Mouse (Mus musculus) naive thymus-derived CD4-positive, alpha-beta T cell, adult 2 months (primary cell): ENCODE data around the gene Esyt3.

Source experiments
- DNase-seq: peaks from one replicate; pipeline ENCODE4 v3.0.0-alpha.2; 2011; ENCODE audit warnings: low read depth

Esyt3 gene

DNA sequence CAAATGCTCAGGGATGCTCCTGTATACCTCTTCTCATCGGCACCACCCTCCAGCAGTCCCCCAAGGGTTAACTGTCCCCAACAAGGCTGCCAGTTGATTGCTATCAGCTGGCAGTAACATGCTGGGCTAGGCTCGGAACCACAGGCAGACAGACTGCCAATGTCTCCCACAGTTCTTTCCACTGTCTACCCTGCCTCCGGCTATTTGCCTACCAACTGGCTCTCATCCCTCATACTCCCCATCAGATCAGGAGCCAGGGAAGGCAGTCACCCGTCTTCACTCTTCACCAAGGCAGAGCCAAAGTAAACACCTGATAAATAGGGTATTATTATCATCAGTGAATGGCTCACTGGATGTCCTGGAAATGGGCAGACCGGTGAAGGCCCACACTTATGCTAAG lies 3.6 kb downstream of the Esyt3 start:
- no peak for DNase-seq

DNA sequence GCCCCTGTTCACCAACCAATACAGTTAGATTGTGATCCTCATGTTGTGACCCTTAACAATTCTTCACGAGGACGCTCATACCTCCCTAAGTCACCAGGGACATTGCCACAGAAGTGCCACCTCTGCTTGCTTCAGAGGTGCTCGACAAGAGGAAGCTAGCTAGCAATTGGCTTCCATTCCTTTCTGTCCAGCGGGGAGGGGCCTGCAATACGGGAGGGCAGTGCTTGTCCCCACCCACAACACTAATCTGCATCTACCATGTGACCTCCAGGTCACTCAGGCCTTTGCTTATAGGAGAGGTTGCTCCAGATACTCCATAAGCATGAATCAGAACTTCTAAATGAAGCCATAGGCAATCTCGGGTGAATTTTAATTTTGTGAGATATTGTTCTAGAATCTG lies 5.0 kb downstream of the Esyt3 start:
- no peak for DNase-seq

DNA sequence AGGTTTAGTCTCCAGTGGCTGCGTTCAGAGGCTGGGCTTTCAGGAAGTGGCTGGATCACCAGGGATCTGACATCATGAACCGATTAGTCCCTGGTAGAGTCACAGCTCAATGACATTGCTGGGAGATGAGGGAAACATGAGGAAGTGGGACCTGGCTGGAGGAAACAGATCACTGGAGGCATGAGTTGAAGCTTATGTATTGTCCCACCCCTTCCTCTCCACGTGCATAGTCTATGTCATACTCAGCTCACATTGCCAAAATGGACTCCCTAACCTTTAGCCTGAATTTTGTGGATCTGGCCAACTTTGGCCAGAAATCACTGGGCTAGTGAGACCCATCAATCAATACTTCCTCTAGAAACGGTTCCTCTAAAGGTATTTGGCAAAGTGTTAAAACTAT lies 5.4 kb downstream of the Esyt3 start:
- no peak for DNase-seq

DNA sequence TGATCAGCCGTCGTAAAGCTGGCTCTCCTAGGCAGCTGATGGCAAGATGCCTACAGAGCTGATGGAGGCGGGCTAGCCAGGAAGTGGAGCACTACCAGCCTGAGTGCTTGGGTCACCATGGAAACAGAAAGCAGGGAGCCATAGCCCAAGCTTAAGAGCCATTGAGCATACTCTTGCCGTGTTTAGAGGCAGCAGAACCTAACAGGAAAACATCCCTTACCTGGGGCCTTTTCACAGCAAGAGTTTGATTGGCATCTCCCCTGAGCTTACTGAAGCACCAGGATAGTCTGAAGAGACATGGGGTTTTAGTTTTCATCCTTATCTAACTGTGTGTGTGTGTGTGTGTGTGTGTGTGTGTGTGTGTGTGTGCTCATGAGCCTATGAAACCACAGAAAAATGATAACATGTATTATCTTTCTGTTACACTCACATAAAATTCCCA lies 13.0 kb downstream of the Esyt3 start:
- DNase-seq: no peak

DNA sequence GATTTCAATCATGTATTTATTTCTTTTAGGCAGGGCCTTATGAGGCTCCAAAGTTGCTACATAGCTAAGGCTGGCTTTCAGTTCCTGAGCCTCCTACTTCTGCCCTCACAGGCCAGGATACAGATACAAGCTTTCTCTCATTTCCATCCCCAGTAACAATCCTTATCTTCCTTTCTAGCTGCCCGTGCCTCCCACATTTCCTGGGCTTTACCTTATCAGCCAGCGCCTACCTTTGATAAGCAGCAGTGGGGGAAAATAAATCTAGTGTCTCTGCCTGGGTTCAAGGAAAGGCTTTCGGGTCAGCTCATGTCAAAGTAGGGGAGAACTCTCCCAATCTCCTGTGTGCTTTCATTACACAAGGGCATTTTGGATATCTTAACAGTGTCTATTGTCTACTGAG lies 16.8 kb downstream of the Esyt3 start:
- no peak for DNase-seq

DNA sequence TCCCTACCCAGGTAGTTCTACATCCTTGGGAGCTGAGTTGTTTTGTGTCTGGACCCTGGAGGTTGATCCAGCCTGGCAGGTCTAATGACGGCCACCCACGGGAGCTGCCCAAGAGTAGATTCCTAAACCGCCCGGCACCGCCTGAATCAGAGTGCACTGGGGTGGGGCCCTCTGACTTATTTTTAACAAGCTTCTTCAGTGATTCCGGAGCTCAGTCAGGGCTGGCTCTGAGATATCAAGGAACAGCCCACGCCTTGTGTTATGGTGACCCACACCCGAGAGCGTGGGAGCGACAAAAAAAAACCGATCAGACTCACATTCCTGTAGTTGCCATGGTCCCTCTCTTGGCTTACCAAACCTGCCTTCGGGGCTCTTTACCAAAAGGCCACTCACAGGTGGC lies 18.2 kb downstream of the Esyt3 start:
- no peak for DNase-seq

DNA sequence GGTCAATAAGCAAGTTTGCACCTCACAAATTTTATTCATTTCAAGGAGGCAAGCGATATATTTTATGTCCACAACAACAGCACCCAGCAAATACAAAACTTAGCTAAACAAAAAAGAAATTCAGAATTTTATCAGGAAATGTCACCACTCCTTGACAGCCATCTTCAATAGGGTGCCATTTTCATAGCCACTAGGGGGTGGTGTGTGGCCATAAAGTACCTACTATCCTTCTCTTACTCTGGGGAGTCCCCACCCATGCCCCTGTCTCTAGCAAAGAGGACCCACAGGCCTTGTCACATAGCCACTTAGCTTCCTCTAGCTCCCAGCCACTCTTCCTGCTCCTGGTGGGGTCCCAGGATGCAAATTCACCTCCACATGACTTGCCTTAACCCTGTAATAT lies 19.2 kb downstream of the Esyt3 start:
- DNase-seq: no peak

DNA sequence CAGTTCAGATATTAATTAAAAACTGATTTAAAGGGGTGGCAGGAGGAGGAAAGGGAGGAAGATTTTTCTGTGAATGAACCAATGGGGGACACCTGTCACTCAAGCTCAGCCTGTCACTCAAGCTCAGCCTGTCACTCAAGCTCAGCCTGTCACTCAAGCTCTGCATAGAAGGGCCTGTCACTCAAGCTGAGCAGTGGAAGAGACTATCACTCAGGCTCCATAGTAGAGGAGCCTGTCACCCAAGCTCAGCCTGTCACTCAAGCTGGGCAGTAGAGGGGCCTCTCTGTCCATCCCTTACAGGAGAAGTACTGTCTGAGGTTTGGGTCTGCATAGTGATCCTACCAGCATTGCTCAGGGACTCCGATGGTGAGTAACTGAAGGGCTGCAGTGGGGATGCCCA lies 20.1 kb downstream of the Esyt3 start:
- no peak for DNase-seq

DNA sequence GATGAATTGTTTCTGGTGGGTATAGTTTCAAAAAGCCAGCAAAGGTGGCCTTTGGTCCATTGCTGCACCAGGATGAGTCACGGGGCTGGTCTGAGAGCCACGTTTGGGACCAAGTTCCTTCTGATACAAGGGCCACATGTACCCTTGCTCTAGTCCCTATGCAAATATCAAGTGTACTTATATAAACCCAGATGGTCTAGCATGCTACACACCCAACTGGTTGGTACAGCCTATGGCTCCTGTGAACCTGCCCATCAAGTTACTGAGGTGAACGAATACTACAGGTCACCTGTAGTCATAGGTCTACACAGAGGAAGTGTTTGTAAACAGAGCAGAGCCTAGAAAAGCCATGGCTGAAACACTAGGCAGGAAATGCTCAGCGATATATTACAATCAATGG lies 21.8 kb downstream of the Esyt3 start:
- DNase-seq: no peak

DNA sequence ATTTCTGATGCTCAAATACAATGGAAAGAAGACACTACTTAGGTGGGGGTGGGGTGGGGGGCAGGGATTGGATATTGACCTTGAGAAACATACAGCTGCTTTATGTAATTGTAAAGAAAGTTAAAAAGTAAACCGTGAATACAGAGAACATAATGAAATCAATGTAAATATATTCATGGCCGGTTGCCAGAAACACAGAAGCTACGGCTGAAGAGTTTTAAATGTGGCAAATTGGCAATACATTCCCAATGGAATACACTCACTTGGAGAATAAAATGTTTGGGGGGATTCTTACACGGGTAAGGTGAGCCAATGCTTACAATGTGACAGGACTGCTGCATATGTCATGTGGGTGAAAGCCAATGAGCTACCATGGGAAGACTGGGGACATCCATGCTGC lies 31.5 kb downstream of the Esyt3 start:
- DNase-seq: no peak

DNA sequence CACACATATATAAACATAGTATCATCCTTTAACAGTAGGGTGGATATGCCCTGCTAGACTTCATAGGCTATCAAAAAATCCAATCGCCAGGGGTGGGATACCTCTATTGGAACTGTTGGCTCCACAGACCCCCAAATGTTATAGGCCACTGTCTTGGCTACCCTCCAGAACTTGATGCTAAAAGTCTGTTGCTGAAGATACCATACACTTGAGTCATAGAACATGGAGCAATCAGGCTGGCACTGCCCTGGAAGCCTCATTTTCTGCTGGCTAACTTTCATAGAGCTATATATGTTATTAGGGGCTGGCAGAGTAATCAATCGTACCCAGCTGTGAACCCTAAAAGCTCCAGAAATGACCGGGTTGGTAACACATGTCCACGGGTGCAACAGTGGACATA lies 32.4 kb downstream of the Esyt3 start:
- DNase-seq: no peak

DNA sequence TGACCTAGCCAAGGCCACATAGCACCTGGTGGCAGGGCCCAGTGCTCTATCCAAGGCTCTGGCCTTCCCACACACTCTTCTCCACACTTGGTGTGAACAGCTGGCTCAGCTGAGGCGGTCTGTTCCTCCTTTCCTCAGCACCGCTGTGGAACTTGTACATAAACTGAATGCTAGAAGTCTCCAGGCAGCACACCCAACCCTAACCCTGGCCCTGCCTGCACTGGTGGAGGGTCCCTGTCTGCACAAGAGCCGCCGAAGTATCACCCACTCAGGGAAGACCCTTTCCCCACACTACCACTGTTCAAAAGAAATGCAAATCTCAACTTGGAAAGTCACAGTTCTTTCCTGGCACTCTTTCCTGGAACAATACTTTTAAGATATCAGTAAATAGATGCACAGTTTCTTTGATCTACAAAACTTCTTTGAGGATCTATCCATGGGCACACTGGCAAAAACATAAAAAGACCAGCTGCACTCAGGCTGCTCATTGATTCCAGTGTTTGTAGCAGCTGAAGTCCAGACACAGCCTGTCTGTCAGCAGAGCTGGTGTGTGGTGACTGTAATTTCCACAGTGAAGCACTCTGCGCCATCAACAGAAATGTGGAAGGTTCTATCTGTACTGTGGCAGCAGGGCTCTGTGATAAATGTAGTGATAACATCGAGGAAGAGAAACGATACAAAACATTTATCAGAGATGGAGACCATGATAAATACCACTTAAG lies 33.0 kb downstream of the Esyt3 start:
- DNase-seq: no peak

DNA sequence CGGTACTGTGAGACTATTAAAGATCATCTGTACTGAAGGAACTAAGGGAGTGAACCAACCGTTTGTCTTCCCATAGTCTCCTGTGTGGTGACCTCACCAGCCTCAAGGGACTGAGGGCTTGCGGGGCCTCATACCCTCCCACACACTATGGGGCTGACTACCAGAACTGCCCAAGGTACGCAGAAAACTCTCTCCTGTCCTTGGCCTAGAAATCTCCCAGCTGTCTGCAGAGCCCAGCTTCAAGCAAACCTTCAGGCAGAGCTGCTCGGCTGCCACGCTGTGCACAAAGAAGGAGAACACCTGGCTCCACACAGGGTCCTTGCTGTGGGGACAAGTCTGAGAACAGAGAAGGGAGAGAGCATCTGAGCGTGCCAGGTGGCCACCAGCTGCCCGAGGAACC lies 38.4 kb downstream of the Esyt3 start:
- no peak for DNase-seq

DNA sequence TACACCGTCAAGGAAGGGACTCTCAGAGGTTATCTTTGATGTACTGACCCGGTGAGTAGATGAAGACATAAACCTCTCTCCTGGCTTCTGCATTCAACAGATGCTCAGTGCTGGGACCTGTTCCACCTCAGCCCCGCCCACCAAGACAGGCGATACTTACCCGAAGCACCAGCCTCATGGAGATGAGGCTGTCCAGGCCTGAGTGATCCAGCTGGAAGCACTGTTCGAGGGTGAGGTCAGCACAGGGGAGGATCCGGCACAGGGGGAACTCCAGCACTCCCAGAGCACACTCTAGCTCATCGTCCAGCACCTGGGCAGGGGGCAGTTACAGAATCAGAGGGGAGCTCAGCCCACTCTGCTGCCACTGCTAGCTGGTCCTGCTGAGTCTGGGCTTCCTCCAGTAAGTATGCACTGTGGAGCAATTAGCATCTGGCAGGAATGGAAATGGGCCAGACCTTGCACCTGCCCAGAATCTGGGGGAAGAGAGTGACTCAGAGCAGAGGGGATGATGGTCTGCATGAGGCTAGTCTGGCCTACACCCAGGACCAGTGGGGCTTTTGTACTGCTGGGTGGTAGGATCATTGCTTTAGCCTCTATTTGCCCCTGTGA lies 38.9 kb downstream of the Esyt3 start:
- DNase-seq: no peak

DNA sequence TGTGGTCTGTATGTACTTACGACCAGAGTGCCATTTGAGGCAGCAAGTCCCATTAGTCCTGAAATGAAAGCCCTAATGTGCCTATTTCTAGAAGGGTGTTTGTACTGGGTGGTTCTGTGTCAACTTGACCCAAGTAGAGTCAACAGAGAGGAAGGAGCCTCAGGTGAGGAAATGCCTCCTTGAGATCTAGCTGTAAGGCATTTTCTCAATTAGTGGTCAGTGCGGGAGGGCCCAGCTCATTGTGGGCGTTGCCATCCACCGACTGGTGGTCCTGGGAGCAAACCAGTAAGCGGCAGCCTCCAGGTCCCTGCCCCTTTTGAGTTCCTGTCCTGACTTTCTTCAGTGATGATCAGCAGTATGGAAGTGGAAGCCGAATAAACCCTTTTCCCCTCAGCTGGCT lies 52.1 kb downstream of the Esyt3 start:
- DNase-seq: no peak

DNA sequence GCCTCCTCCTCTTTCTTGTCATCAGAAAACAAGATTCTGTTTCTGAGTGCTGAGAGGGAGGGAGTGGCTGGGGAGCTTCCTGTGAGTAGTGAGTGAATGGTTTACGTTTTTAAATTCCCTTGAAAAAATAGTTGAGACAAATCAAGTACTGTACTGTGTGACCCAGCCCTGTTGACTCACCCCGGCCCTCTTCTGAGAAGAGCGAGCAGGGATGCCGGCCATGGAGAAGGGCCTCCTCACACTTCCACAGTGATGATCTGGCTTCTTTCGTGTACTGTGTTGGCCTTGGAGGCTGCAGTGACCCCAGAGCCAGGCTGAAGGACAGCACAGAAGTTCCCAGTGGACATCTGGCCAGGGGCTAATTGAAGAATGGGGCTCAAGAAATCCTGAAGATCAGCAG lies 54.1 kb downstream of the Esyt3 start:
- no peak for DNase-seq
